Mouse (Mus musculus) megakaryocyte, embryonic 14.5 days (primary cell): ENCODE results near the gene Ceacam9. TPM values are rescaled to one million over a fixed set of nuclear protein-coding genes. Genes with fewer than 3 reads are reported as not detected.
"Not testable (repeated sequence)": the region's sequence is repeated elsewhere in the genome, so short reads cannot be mapped to it uniquely, and the experiment has no call there.

Experiments used
- H3K27me3 ChIP-seq: replicated peaks from 2 replicates; pipeline ENCODE3; 2012; ENCODE audit warnings: inconsistent platforms
- H3K36me3 ChIP-seq: replicated peaks from 2 replicates; pipeline ENCODE3; 2012; ENCODE audit warnings: low read length, inconsistent platforms, mixed read lengths
- H3K4me1 ChIP-seq: 2 replicates; pipeline ENCODE4 v1.6.1; 2012; ENCODE audit warnings: inconsistent platforms
- H3K4me3 ChIP-seq: replicated peaks from 2 replicates; pipeline ENCODE3; 2012; ENCODE audit warnings: moderate library complexity, mild to moderate bottlenecking, inconsistent platforms
- H3K9me3 ChIP-seq: 2 replicates; pipeline ENCODE4 v1.6.1; 2012; ENCODE audit warnings: inconsistent platforms
- FLI1 ChIP-seq: IDR thresholded peaks from 2 replicates; pipeline ENCODE4 v1.6.1; 2012; ENCODE audit warnings: low read length, inconsistent platforms, mixed read lengths
- GATA1 ChIP-seq: IDR thresholded peaks from 3 replicates; pipeline ENCODE4 v1.6.1; 2012; ENCODE audit warnings: mixed read lengths, low read length, inconsistent platforms, borderline replicate concordance
- polyA plus RNA-seq: library from polyadenylated mRNA; stranded (reverse); fragments of >175 nt; gene quantifications from 2 replicates; pipeline ENCODE4 v1.2.3, GENCODE M21; 2012; ENCODE audit warnings: low replicate concordance; ENCODE audit not compliant: insufficient read depth

Ceacam9 gene
- not detected in 2 replicates for polyA plus RNA-seq

DNA sequence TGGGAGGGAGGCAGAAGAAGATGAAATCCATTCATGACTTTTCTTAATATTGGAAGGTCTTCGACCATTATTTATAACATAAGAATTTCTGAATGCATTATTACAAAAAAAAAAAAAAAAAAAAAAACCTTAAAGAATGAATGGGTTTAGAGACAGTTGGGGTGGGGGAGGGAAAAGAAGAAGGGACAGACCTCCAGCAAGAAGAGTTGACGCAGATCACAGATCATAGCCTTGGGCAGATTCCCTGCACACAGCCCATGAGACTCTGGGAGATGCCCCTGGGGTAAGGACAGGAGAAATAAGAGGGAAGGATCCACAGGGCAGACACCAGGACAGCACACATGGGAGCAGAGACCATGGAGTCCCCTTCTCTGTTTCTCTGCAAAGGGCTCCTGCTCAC is at the start of gene Ceacam9:
Ceacam9 (plus strand) TSS at position 301 of the 400 bp plus-strand sequence.
- no peaks in the 10 kb centered on the region for H3K9me3 ChIP-seq
- TF ChIP-seq FLI1 (no peak), GATA1 (no peak)
- H3K36me3 ChIP-seq = no peaks in the 10 kb centered on the region
- peaks cover 35% of the 10 kb centered on the region for H3K4me1 ChIP-seq
- no peak within 1 kb of the TSS for H3K4me3 ChIP-seq
- H3K27me3 ChIP-seq = peaks cover 20% of the 10 kb centered on the region

GRCm38 (mm10) chr7:16673823-16674222 is 47.9 kb upstream of the Ceacam9 start:
- H3K9me3 ChIP-seq = no peaks in the 10 kb centered on the region
- H3K4me1 ChIP-seq = peaks cover 23% of the 10 kb centered on the region
- H3K36me3 ChIP-seq = no peaks in the 10 kb centered on the region
- peaks cover 29% of the 10 kb centered on the region for H3K27me3 ChIP-seq
- no peak overlapping the region for H3K4me3 ChIP-seq
- TF ChIP-seq GATA1 (no peak), FLI1 (no peak)

DNA sequence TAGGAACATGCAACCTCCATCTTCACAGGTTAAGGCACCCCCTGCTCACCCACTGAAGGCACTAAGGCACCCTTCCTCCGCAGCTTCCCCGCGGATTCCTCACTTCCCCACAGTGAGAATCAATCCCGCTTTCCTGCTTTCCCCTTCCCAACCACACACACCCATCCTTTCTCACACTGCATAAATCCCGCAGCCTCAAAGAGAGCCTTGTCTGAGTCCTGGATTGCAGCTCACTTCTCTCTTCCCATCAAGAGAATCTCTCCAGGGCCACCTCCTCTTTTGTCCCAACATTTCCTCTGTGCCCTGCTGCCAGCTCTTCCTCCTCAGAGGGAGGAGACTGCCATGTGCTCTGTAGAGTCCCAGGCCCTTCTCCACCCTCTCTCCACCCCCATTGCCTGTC is 47.0 kb upstream of the Ceacam9 start:
- Histone ChIP-seq H3K27me3 (peaks cover 29% of the 10 kb centered on the region), H3K4me1 (peaks cover 29% of the 10 kb centered on the region)
- not testable (repeated sequence) for H3K4me3 ChIP-seq, H3K36me3 ChIP-seq, H3K9me3 ChIP-seq

DNA sequence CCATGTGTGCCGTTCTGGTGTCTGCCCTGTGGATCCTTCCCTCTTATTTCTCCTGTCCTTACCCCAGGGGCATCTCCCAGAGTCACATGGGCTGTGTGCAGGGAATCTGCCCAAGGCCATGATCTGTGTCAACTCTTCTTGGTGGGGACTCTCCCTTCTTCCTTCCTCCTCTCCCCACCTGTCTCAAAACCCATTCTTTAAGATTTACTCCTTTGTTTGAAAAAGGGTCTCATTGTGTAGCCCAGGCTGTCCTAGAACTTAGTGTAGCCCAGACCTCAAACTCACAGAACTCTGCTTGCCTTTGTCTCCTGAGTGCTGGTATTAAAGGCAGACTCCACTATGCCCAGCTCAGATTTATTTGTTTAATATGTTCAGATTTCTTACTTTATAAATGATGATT is 46.1 kb upstream of the Ceacam9 start, which contains the start of gene Ceacam15:
Ceacam15 (minus strand) TSS at position 101 of the 400 bp plus-strand sequence.
- H3K36me3 ChIP-seq = no peaks in the 10 kb centered on the region
- peaks cover 29% of the 10 kb centered on the region for H3K27me3 ChIP-seq
- TF ChIP-seq GATA1 (no peak), FLI1 (no peak)
- H3K9me3 ChIP-seq = no peaks in the 10 kb centered on the region
- peaks cover 38% of the 10 kb centered on the region for H3K4me1 ChIP-seq
- no peak within 1 kb of the TSS for H3K4me3 ChIP-seq

DNA sequence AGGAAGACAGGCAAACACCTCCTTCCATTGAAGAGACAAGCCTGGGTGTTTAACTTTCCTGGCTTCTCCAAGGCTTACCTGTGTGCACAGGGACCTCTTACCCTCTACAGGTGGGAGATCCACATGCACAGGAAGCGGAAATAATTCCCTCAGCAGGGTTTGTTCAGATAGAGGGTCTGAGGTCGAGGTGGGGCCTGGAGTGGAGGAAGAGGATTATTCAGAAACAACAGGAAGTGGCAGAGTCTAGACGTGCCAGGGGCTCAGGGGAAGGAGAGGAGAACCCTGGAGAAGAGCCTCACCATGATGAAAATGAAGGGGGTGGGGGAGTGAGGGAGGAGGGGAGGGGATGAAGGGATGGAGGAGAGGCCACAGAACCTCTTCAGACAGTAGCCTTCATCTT is 41.5 kb upstream of the Ceacam9 start:
- H3K36me3 ChIP-seq, H3K9me3 ChIP-seq, H3K4me3 ChIP-seq, H3K27me3 ChIP-seq: not testable (repeated sequence)
- H3K4me1 ChIP-seq = peaks cover 48% of the 10 kb centered on the region

DNA sequence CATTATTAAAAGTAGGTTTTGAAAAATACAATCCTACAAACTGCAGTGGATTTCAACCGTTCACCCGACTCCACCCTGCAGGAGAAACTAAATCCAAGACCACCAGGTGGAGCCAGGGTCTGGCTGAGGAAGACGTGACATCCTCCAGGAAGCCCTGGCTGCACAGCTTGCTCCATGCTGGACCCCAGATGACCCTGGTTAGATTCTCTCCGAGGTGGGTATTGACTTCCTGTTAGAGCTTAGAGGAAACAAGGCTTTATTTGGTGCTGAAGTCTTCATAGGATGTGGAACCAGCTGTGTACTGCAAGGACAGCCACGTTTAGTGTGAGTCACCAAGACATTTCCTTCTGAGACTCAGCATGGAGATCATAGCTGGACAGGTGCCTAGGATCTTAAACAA is 32.5 kb upstream of the Ceacam9 start:
- peaks cover 28% of the 10 kb centered on the region for H3K9me3 ChIP-seq
- peaks cover 17% of the 10 kb centered on the region for H3K4me1 ChIP-seq
- peaks cover 4% of the 10 kb centered on the region for H3K36me3 ChIP-seq
- no peak overlapping the region for H3K4me3 ChIP-seq
- H3K27me3 ChIP-seq = peaks cover 7% of the 10 kb centered on the region
- TF ChIP-seq GATA1 (no peak), FLI1 (no peak)

DNA sequence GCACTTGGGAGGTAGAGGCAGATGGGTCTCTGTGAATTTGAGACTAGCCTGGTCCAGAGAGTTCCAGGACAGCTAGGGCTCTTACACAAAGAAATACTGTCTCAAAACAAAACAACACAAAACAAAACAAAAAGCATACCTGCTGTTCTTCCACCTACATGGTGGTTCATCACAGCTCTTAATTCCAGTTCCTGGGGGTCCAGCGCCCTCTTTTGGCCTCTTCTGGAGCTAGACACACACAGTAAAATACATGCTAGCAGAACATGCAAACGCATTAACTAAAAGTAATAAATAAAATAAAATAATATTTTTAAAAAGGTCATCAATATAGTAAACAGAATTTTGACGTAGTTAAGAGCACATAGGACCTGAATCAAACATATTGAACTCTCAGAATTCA is 26.7 kb upstream of the Ceacam9 start:
- H3K27me3 ChIP-seq = peaks cover 6% of the 10 kb centered on the region
- no peak overlapping the region for H3K4me3 ChIP-seq
- peaks cover 8% of the 10 kb centered on the region; the same call in 1 of the 2 replicates for H3K4me1 ChIP-seq
- H3K36me3 ChIP-seq = no peaks in the 10 kb centered on the region
- H3K9me3 ChIP-seq = peaks cover 7% of the 10 kb centered on the region
- TF ChIP-seq GATA1 (no peak), FLI1 (no peak)

DNA sequence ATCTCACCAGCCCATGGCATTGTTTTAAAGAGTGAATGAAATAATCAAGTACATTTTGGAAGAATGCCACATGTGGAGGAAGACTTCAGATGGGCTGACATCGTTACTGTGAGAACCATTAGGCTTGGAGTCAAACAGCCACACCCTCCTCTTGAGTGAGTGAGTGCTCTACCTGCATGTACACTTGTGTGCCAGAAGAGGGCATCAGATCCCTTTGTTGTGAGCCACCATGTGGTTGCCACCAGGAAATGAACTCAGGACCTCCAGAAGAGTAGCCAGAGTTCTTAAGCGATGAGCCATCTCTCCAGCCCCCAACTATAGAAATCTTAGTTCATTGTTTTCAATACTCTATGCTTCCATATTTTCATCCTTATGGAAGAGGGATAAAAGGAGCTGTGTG is 22.7 kb upstream of the Ceacam9 start:
- Histone ChIP-seq H3K9me3 (no peaks in the 10 kb centered on the region), H3K4me1 (no peaks in the 10 kb centered on the region; the same call in 1 of the 2 replicates), H3K4me3 (no peak overlapping the region), H3K36me3 (no peaks in the 10 kb centered on the region), H3K27me3 (peaks cover 18% of the 10 kb centered on the region)
- TF ChIP-seq GATA1 = no peak
- no peak for TF ChIP-seq FLI1

- Histone ChIP-seq H3K27me3 (peaks cover 18% of the 10 kb centered on the region), H3K4me1 (no peaks in the 10 kb centered on the region; the same call in 1 of the 2 replicates), H3K9me3 (no peaks in the 10 kb centered on the region), H3K36me3 (no peaks in the 10 kb centered on the region), H3K4me3 (no peak overlapping the region)
- TF ChIP-seq FLI1 (no peak), GATA1 (no peak)
Observed at GRCm38 (mm10) chr7:16700583-16700982, 21.1 kb upstream of the Ceacam9 start.

DNA sequence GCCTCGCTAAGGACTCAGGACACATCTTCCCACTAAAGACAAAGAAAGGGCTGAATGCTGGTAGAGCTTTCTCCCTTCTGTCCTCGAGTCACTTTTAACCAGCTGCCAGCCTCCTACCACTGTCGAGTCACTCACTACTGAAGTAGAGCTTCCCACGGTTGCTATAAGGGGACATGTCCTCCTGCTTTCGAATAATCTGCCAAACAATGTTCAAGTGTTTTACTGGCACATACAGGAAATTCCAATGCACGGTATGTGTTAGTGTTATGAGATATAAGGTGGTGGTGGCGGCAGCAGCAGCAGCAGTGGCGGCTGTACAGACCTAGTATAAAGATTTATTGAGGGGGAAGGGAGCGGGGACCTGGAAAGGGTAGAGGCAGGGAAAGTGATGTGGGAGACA is 15.3 kb upstream of the Ceacam9 start:
- H3K4me1 ChIP-seq = peaks cover 4% of the 10 kb centered on the region
- no peak overlapping the region for H3K4me3 ChIP-seq
- no peaks in the 10 kb centered on the region for H3K9me3 ChIP-seq
- H3K36me3 ChIP-seq = no peaks in the 10 kb centered on the region
- TF ChIP-seq FLI1 (no peak), GATA1 (no peak)
- H3K27me3 ChIP-seq = peaks cover 40% of the 10 kb centered on the region

GRCm38 (mm10) chr7:16708244-16708643 is 13.5 kb upstream of the Ceacam9 start:
- Histone ChIP-seq H3K9me3 (no peaks in the 10 kb centered on the region), H3K4me1 (peaks cover 4% of the 10 kb centered on the region), H3K36me3 (no peaks in the 10 kb centered on the region), H3K27me3 (peaks cover 34% of the 10 kb centered on the region), H3K4me3 (no peak overlapping the region)
- no peak for TF ChIP-seq FLI1
- no peak for TF ChIP-seq GATA1
